In the genomic region with DNA sequence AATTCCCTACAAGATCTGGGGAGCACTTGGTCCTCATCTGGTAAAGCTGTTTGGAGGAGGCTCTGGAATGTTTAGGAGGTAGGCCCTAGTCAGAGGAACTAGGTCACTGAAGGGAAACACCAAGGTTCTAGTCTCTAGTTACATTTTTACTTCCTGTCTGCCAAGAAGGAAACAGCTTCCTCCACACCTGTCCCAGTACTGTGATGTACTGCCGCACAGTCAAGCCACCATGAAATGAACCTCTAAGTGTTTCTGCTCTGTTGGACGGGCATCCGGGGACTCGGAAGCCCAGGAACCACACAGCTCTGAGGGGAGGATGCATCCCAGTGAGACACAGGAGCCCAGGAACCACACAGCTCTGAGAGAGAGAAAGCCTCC, we compare ENCODE assay signal across 13 mouse cellular contexts. TPM values are rescaled to one million over a fixed set of nuclear protein-coding genes. Genes with fewer than 3 reads are reported as not detected.
DNase-seq lines count a peak whose midpoint lies in the region; ATAC-seq lines count a peak whose summit lies in the region.
"Had no signal": no experiment of that assay in that cellular context is flagged by ENCODE, and none has a peak within 500 bp of the region (broad histone marks: within the 10 kb centered on the region; RNA-seq: fewer than 3 reads in every experiment).

No protein-coding gene starts in this region.

- H3K4me3 ChIP-seq in kidney, embryonic 16.5 days (ENCODE audit: low read length): no peak overlapping the region
- no peak overlapping the region for H3K4me3 ChIP-seq in forebrain, embryonic 13.5 days
- H3K4me3 ChIP-seq in limb, embryonic 15.5 days: no peak overlapping the region
- H3K4me3 ChIP-seq: heart, embryonic 12.5 days; limb, embryonic 12.5 days had no signal

- WGBS in kidney, embryonic 16.5 days: 28% methylated on average over 4 of the region's 4 CpGs
- WGBS in forebrain, embryonic 13.5 days: 71% methylated on average over 4 of the region's 4 CpGs
- WGBS in limb, embryonic 15.5 days: 61% methylated on average over 4 of the region's 4 CpGs

- ATAC-seq in kidney, embryonic 16.5 days (ENCODE audit: low FRiP score, low TSS enrichment): peak; percentile 40; the same call in 1 of the 2 replicates
- ATAC-seq in forebrain, embryonic 13.5 days: peak; percentile 17
- ATAC-seq in limb, embryonic 15.5 days (ENCODE audit: insufficient number of reproducible peaks, low FRiP score, low TSS enrichment, low read depth): no peak
- ATAC-seq in megakaryocyte-erythroid progenitor cell, adult 5-6 weeks (replicated peaks; ENCODE audit: low FRiP score, low TSS enrichment, poor library complexity, severe bottlenecking): no peak

- H3K27ac ChIP-seq in kidney, embryonic 16.5 days (ENCODE audit: low read length): peak overlapping the region; percentile 79
- peak overlapping the region; percentile 90 for H3K27ac ChIP-seq in forebrain, embryonic 13.5 days
- peak overlapping the region; percentile 61 for H3K27ac ChIP-seq in limb, embryonic 15.5 days
- H3K27ac ChIP-seq: limb, embryonic 12.5 days had no signal

- H3K4me2 ChIP-seq in kidney, embryonic 16.5 days (replicated peaks; ENCODE audit: low read depth, low read length): no peak overlapping the region
- peak overlapping the region; percentile 25; the same call in 1 of the 2 replicates for H3K4me2 ChIP-seq in forebrain, embryonic 13.5 days
- no peak overlapping the region for H3K4me2 ChIP-seq in limb, embryonic 15.5 days
- H3K4me2 ChIP-seq: heart, embryonic 12.5 days; limb, embryonic 12.5 days had no signal

- H3K9me3 ChIP-seq in kidney, embryonic 16.5 days (ENCODE audit: low read length): no peaks in the 10 kb centered on the region
- no peaks in the 10 kb centered on the region for H3K9me3 ChIP-seq in forebrain, embryonic 13.5 days (replicated peaks)
- no peaks in the 10 kb centered on the region for H3K9me3 ChIP-seq in limb, embryonic 15.5 days
- H3K9me3 ChIP-seq: heart, embryonic 12.5 days; limb, embryonic 12.5 days had no signal

- H3K27me3 ChIP-seq in kidney, embryonic 16.5 days (ENCODE audit: insufficient read depth, low read length): no peaks in the 10 kb centered on the region
- no peaks in the 10 kb centered on the region for H3K27me3 ChIP-seq in forebrain, embryonic 13.5 days
- no peaks in the 10 kb centered on the region for H3K27me3 ChIP-seq in limb, embryonic 15.5 days
- H3K27me3 ChIP-seq: heart, embryonic 12.5 days; limb, embryonic 12.5 days had no signal

- H3K9ac ChIP-seq in kidney, embryonic 16.5 days (replicated peaks; ENCODE audit: low read length): no peak overlapping the region
- H3K9ac ChIP-seq in forebrain, embryonic 13.5 days: no peak overlapping the region
- H3K9ac ChIP-seq in limb, embryonic 15.5 days: no peak overlapping the region
- H3K9ac ChIP-seq: heart, embryonic 12.5 days; limb, embryonic 12.5 days had no signal

- no peak for DNase-seq in kidney, postnatal 4 days
- DNase-seq in thymus, postnatal 10 days (ENCODE audit: low spot score in 2 of 2): peak; percentile 16 to 26
- DNase-seq in spleen, postnatal 4 days (ENCODE audit: low spot score in 2 of 2): no peak
- no peak for DNase-seq in adrenal gland, adult 2 months
- DNase-seq: cerebellum, postnatal 36 days; kidney, adult 2 months; lung, postnatal 4 days had no signal

- no peaks in the 10 kb centered on the region for H3K36me3 ChIP-seq in kidney, embryonic 16.5 days (ENCODE audit: insufficient read depth, low read length)
- H3K36me3 ChIP-seq in forebrain, embryonic 13.5 days (ENCODE audit: poor library complexity, severe bottlenecking): no peaks in the 10 kb centered on the region
- H3K36me3 ChIP-seq in limb, embryonic 15.5 days: no peaks in the 10 kb centered on the region
- H3K36me3 ChIP-seq: heart, embryonic 12.5 days; limb, embryonic 12.5 days had no signal

- peaks cover 25% of the 10 kb centered on the region for H3K4me1 ChIP-seq in kidney, embryonic 16.5 days (ENCODE audit: insufficient read depth, low read length)
- H3K4me1 ChIP-seq in forebrain, embryonic 13.5 days: peaks cover 33% of the 10 kb centered on the region
- H3K4me1 ChIP-seq in limb, embryonic 15.5 days: peaks cover 27% of the 10 kb centered on the region

RNA-seq across cellular contexts. Expression of a gene that starts 0.4 kb away (rescaled TPM):
- polyA plus RNA-seq in kidney, embryonic 16.5 days (2015; fragmentation: Nextera tagmentation; extraction: Ambion mirVana): 1.6 TPM in 2 replicates
- polyA plus RNA-seq in forebrain, embryonic 13.5 days (2015; fragmentation: Nextera tagmentation; extraction: Ambion mirVana): 3.7 and 5.2 TPM in 2 replicates
- polyA plus RNA-seq in limb, embryonic 15.5 days (2015; fragmentation: Nextera tagmentation; extraction: Ambion mirVana): 0.35 and 0.55 TPM in 2 replicates
- total RNA-seq in adrenal gland, adult 2 months (2021): under 1 TPM in 1 of 2 experiments, not detected in 1; 0.24 TPM
- 0.10 TPM in 1 of 2 replicates, not detected in the other for polyA plus RNA-seq in adrenal gland, adult 2 months (2012; rRNA removed)
- total RNA-seq in megakaryocyte-erythroid progenitor cell, adult 5-6 weeks (2014; fragmentation: Nextera tagmentation): not detected in 2 replicates
- not detected in 2 replicates for total RNA-seq in megakaryocyte-erythroid progenitor cell, adult 5-6 weeks (2017)
- polyA plus RNA-seq: heart, embryonic 12.5 days; limb, embryonic 12.5 days had no signal

RNA-seq across cellular contexts. Expression of a gene that starts 32.1 kb away (rescaled TPM):
- polyA plus RNA-seq in kidney, embryonic 16.5 days (2015; fragmentation: Nextera tagmentation; extraction: Ambion mirVana): 0.14 TPM in 1 of 2 replicates, not detected in the other
- 0.08 TPM in 1 of 2 replicates, not detected in the other for polyA plus RNA-seq in forebrain, embryonic 13.5 days (2015; fragmentation: Nextera tagmentation; extraction: Ambion mirVana)
- polyA plus RNA-seq in limb, embryonic 15.5 days (2015; fragmentation: Nextera tagmentation; extraction: Ambion mirVana): 0.06 and 0.15 TPM in 2 replicates
- 1 to 10 TPM; 4.3 to 4.4 TPM for total RNA-seq in adrenal gland, adult 2 months (2021)
- 0.98 and 1.2 TPM in 2 replicates for polyA plus RNA-seq in adrenal gland, adult 2 months (2012; rRNA removed)
- 0.72 TPM in 1 of 2 replicates, not detected in the other for total RNA-seq in megakaryocyte-erythroid progenitor cell, adult 5-6 weeks (2014; fragmentation: Nextera tagmentation)
- total RNA-seq in megakaryocyte-erythroid progenitor cell, adult 5-6 weeks (2017): not detected in 2 replicates
- polyA plus RNA-seq: kidney, adult 2 months; limb, embryonic 12.5 days had no signal

RNA-seq across cellular contexts. Expression of a gene that starts 34.6 kb away (rescaled TPM):
- 248 and 269 TPM in 2 replicates for polyA plus RNA-seq in kidney, embryonic 16.5 days (2015; fragmentation: Nextera tagmentation; extraction: Ambion mirVana)
- 124 and 129 TPM in 2 replicates for polyA plus RNA-seq in forebrain, embryonic 13.5 days (2015; fragmentation: Nextera tagmentation; extraction: Ambion mirVana)
- 306 and 309 TPM in 2 replicates for polyA plus RNA-seq in limb, embryonic 15.5 days (2015; fragmentation: Nextera tagmentation; extraction: Ambion mirVana)
- 100 to 1,000 TPM; 549 to 588 TPM for total RNA-seq in adrenal gland, adult 2 months (2021)
- 777 and 999 TPM in 2 replicates for polyA plus RNA-seq in adrenal gland, adult 2 months (2012; rRNA removed)
- total RNA-seq in megakaryocyte-erythroid progenitor cell, adult 5-6 weeks (2014; fragmentation: Nextera tagmentation): 10.8 and 12.3 TPM in 2 replicates
- 17.6 and 23.6 TPM in 2 replicates for total RNA-seq in megakaryocyte-erythroid progenitor cell, adult 5-6 weeks (2017)

Comparison
In these comparisons a context has a peak if more than half of its experiments do, and no peak if none do; other contexts are left out.
1. ATAC-seq: peak in kidney, embryonic 16.5 days (single experiment) and forebrain, embryonic 13.5 days (single experiment); none in limb, embryonic 15.5 days (single experiment) and megakaryocyte-erythroid progenitor cell, adult 5-6 weeks (single experiment).
2. DNase-seq: peak in thymus, postnatal 10 days (2 of 2); none in kidney, postnatal 4 days (0 of 2), spleen, postnatal 4 days (0 of 2) and adrenal gland, adult 2 months (single experiment).
3. Peak in every context shown above with its lines, with median percentiles within 50 percentile points of each other: H3K27ac ChIP-seq.